Mouse (Mus musculus) T-helper 1 cell (primary cell): ENCODE results near the gene Pold2.

ENCODE experiments used
- in situ Hi-C: fragments of 300-600 bp; cut with MboI, MseI; formaldehyde crosslinking; loops from one replicate; pipeline ENCODE4 v1.15.1; 2025; ENCODE audit warnings: high pct_unique_total_duplicates

The Pold2 gene

GRCm38 (mm10) chr11:5859883-5860550, 18.1 kb downstream of the Pold2 start:
- in situ Hi-C loops: no loop called here

- in situ Hi-C loops: no loop called here
Observed at GRCm38 (mm10) chr11:5858723-5859122, 19.4 kb downstream of the Pold2 start.

GRCm38 (mm10) chr11:5856479-5857130, 21.5 kb downstream of the Pold2 start:
- in situ Hi-C loops: no loop called here

- in situ Hi-C loops: no loop called here
Observed at GRCm38 (mm10) chr11:5855902-5856301, 22.2 kb downstream of the Pold2 start.

- in situ Hi-C loops: no loop called here
Observed at GRCm38 (mm10) chr11:5855481-5855880, 22.6 kb downstream of the Pold2 start.

- in situ Hi-C loops: loop anchor here (5.0 kb wide), 1 partner anchor 55 kb away; no protein-coding TSS in a partner anchor
Observed at GRCm38 (mm10) chr11:5852314-5852713, 25.8 kb downstream of the Pold2 start.

GRCm38 (mm10) chr11:5851021-5851736, 26.9 kb downstream of the Pold2 start:
- in situ Hi-C loops: loop anchor here (5.0 kb wide), 1 partner anchor 56 kb away; no protein-coding TSS in a partner anchor

- in situ Hi-C loops: loop anchor here (5.0 kb wide), 1 partner anchor 57 kb away; no protein-coding TSS in a partner anchor
Observed at GRCm38 (mm10) chr11:5850452-5850851, 27.6 kb downstream of the Pold2 start.

- in situ Hi-C loops: loop anchor here (5.0 kb wide), 1 partner anchor 52 kb away; no protein-coding TSS in a partner anchor
Observed at GRCm38 (mm10) chr11:5849316-5849715, 28.8 kb downstream of the Pold2 start.

GRCm38 (mm10) chr11:5848741-5849140, 29.4 kb downstream of the Pold2 start:
- in situ Hi-C loops: loop anchor here (5.0 kb wide), 1 partner anchor 51 kb away; no protein-coding TSS in a partner anchor

GRCm38 (mm10) chr11:5846639-5847345, 31.3 kb downstream of the Pold2 start:
- in situ Hi-C loops: loop anchor here (5.0 kb wide), 1 partner anchor 49 kb away; no protein-coding TSS in a partner anchor

- in situ Hi-C loops: no loop called here
Observed at GRCm38 (mm10) chr11:5843131-5843530, 35.0 kb downstream of the Pold2 start.

- in situ Hi-C loops: no loop called here
Observed at GRCm38 (mm10) chr11:5841751-5842150, 36.3 kb downstream of the Pold2 start.

- in situ Hi-C loops: no loop called here
Observed at GRCm38 (mm10) chr11:5840346-5840745, 37.7 kb downstream of the Pold2 start.

- in situ Hi-C loops: no loop called here
Observed at GRCm38 (mm10) chr11:5837251-5838246, 40.5 kb downstream of the Pold2 start, which contains the start of gene Polm. TSS of gene Polm (minus strand) at chr11:5838016.

- in situ Hi-C loops: no loop called here
Observed at GRCm38 (mm10) chr11:5836126-5836525, 42.0 kb downstream of the Pold2 start.

- in situ Hi-C loops: no loop called here
Observed at GRCm38 (mm10) chr11:5835057-5835456, 43.0 kb downstream of the Pold2 start.

GRCm38 (mm10) chr11:5834506-5834905, 43.6 kb downstream of the Pold2 start:
- in situ Hi-C loops: no loop called here

GRCm38 (mm10) chr11:5829327-5829726, 48.8 kb downstream of the Pold2 start:
- in situ Hi-C loops: no loop called here

GRCm38 (mm10) chr11:5828509-5829191, 49.4 kb downstream of the Pold2 start:
- in situ Hi-C loops: no loop called here
